Mouse (Mus musculus) forebrain, embryonic 15.5 days (tissue): Measurements from ENCODE around the gene Rad54l. TPM values are rescaled to one million over a fixed set of nuclear protein-coding genes. Genes with fewer than 3 reads are reported as not detected.
A peak's percentile ranks its signal among the peaks of the same experiment; 100 is the strongest.

Experiments
- ATAC-seq: fragments of 200-750 bp; cut with Nextera tagmentation; replicated peaks from 2 replicates; pipeline ENCODE4 v1.8.0; 2017; ENCODE audit warnings: mild to moderate bottlenecking, moderate TSS enrichment, moderate library complexity
- H3K27ac ChIP-seq: fragments of 300-500 bp; sonication (generic); replicated peaks from 2 replicates; pipeline ENCODE4 v1.5.1; 2015; ENCODE audit warnings: mild to moderate bottlenecking, inconsistent platforms
- H3K27me3 ChIP-seq: fragments of 300-500 bp; sonication (generic); 2 replicates; pipeline ENCODE4 v1.6.1; 2015; ENCODE audit warnings: inconsistent platforms
- H3K36me3 ChIP-seq: fragments of 300-500 bp; sonication (generic); 2 replicates; pipeline ENCODE4 v1.6.1; 2015; ENCODE audit warnings: mild to moderate bottlenecking, inconsistent platforms
- H3K4me1 ChIP-seq: fragments of 300-500 bp; sonication (generic); 2 replicates; pipeline ENCODE4 v1.6.1; 2015; ENCODE audit warnings: inconsistent platforms
- H3K4me2 ChIP-seq: fragments of 300-500 bp; sonication (generic); replicated peaks from 2 replicates; pipeline ENCODE4 v1.6.1; 2015; ENCODE audit warnings: mild to moderate bottlenecking, inconsistent platforms
- H3K4me3 ChIP-seq: fragments of 300-500 bp; sonication (generic); 2 replicates; pipeline ENCODE4 v1.5.1; 2015; ENCODE audit warnings: mild to moderate bottlenecking, inconsistent platforms
- H3K9ac ChIP-seq: fragments of 300-500 bp; sonication (generic); replicated peaks from 2 replicates; pipeline ENCODE4 v1.6.1; 2015; ENCODE audit warnings: mild to moderate bottlenecking, inconsistent platforms
- H3K9me3 ChIP-seq: fragments of 300-500 bp; sonication (generic); 2 replicates; pipeline ENCODE4 v1.6.1; 2016; ENCODE audit warnings: inconsistent platforms
- WGBS: fragments of 180-500 bp; shearing (Covaris S2); methylation state at CpG from one replicate; pipeline ENCODE4 v1.1.7; 2015; ENCODE audit warnings: mixed read lengths; 5-methylcytosine and 5-hydroxymethylcytosine counted together
- polyA plus RNA-seq: library from polyadenylated mRNA; unstranded; fragments of >200 nt; fragmentation: Nextera tagmentation; extraction: Ambion mirVana; gene quantifications from 2 replicates; pipeline ENCODE4 v1.2.1, GENCODE M21; 2015

Rad54l gene
- polyA plus RNA-seq, 1 experiment from 2014 or later = 21.2 TPM

DNA sequence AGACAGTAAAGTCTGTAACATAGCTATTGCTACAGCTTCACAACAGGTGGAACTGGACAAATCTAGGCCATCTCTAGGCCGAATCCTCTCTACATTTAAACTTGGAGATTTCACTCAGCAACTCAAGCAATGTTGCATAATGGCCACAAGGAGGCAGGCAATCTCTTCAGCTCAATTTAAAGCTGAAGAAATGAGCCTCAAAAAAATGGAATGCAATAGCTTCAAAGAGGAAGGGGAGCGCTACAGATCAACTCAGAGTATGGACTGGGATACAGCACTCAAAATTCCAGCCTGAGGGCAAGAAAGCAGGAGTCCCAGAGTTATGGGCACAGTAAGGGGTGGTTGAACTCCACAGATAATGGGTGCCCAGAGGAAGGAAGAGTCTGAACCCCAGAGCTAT is 11.5 kb upstream of the Rad54l start:
- WGBS = 32% methylated on average over 2 of the region's 2 CpGs
- Histone ChIP-seq H3K4me3 (no peak overlapping the region), H3K36me3 (no peaks in the 10 kb centered on the region), H3K4me1 (no peaks in the 10 kb centered on the region), H3K4me2 (no peak overlapping the region), H3K9ac (no peak overlapping the region), H3K9me3 (no peaks in the 10 kb centered on the region), H3K27me3 (no peaks in the 10 kb centered on the region), H3K27ac (no peak overlapping the region)
- ATAC-seq = 0 out of 2 replicates have a peak, but pooled peaks have one; percentile 41

DNA sequence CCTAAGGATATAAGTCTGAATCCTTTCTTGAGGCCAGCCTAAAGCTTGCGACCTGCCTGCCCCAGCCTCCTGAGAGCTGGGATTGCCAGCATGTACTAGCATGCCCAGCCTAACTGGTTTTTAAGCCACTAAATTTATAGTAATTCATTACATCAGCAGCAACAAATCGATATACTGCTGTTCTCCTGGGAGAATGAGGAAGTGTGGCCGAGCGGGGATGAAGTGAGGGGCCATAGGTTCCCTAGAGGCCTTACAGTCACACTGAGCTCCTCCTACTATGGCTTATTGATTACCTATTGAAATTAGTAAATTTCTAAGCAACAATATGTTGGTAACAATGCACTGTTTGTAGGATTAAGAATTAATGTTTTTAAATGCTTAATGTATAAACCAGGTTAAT is 9.6 kb upstream of the Rad54l start:
- H3K4me1 ChIP-seq = no peaks in the 10 kb centered on the region
- H3K9me3 ChIP-seq = no peaks in the 10 kb centered on the region
- no peaks in the 10 kb centered on the region for H3K27me3 ChIP-seq
- no peaks in the 10 kb centered on the region for H3K36me3 ChIP-seq
- H3K27ac ChIP-seq = no peak overlapping the region
- ATAC-seq = no peak
- WGBS = 93% methylated on average over 4 of the region's 4 CpGs
- H3K4me3 ChIP-seq = no peak overlapping the region
- H3K9ac ChIP-seq = no peak overlapping the region
- no peak overlapping the region for H3K4me2 ChIP-seq

DNA sequence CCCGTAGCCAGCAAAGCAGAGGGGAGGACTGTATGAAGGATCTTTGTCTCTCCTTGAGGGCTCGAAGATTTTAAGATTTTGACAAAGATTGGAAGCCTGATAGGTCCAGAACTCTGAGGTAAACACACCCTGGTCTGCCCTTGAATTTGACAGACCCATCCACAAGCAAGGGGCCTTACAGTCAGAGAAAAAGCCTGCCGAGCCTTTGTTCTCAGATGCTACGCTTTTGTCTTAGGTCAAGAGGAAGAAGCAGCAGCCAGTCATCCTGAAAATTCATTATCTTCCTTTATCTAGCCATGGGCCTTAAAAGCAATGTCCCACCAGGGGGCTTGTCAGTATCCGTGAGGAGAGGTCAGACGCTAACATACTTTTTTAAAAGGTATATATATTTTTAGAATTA is 4.5 kb upstream of the Rad54l start:
- no peak overlapping the region for H3K4me2 ChIP-seq
- no peak overlapping the region for H3K4me3 ChIP-seq
- H3K27ac ChIP-seq = no peak overlapping the region
- H3K9me3 ChIP-seq = no peaks in the 10 kb centered on the region
- no peak for ATAC-seq
- WGBS = 75% methylated on average over 6 of the region's 6 CpGs
- peaks cover 17% of the 10 kb centered on the region for H3K4me1 ChIP-seq
- H3K9ac ChIP-seq = no peak overlapping the region
- H3K36me3 ChIP-seq = no peaks in the 10 kb centered on the region
- H3K27me3 ChIP-seq = no peaks in the 10 kb centered on the region

DNA sequence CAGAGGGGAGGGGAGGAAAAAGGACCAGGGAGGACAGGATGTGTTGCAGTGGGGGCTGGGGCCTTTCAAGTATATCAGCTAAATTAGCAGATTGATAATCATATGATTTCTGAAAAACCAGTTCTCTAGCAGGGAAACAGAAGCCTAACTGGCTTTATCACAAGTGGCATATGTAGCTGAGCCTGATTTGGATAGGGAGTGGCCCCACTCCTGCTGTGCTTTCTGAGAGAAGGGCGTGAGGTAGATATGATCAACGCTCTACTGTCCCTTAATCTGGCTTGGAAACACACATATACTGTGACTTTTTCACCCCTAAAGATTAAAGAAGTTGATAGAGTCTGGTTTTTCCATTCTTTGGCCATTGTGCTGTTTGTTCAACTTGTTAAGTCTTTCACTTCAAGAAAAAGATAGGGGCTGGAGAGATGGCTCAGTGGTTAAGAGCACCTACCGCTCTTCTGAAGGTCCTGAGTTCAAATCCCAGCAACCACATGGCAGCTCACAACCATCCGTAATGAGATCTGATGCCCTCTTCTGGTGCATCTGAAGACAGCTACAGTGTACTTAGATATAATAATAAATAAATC is 2.4 kb upstream of the Rad54l start:
- Histone ChIP-seq H3K4me3 (no peak overlapping the region), H3K4me2 (no peak overlapping the region), H3K27ac (no peak overlapping the region), H3K4me1 (peaks cover 24% of the 10 kb centered on the region), H3K36me3 (no peaks in the 10 kb centered on the region), H3K27me3 (no peaks in the 10 kb centered on the region), H3K9ac (no peak overlapping the region), H3K9me3 (no peaks in the 10 kb centered on the region)
- WGBS = 95% methylated on average over 4 of the region's 4 CpGs
- ATAC-seq = no peak

DNA sequence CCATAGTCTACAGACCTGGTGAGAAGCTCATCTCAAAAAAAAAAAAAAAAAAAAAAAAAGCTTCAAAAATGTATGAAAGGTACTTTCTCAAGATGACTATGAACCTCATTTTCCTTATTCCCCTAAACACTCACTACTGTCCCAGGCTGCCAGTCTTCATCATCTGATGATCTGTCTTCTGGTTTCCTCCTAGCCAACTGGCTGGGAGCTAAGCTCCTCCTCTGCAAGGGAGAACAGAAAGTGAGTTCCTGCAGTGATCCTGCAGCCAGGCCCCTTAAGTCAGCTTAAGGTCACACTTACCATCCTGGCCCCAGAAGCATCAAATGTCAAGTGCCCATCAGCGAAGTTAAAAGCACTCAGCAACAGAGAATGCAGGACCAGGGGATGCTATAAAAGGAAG is 728 bp downstream of the Rad54l start:
- no peak for ATAC-seq
- Histone ChIP-seq H3K4me3 (peak overlapping the region; percentile 71), H3K9me3 (no peaks in the 10 kb centered on the region), H3K36me3 (0 out of 2 replicates have a peak, but pooled peaks cover 3% of the 10 kb centered on the region), H3K27me3 (no peaks in the 10 kb centered on the region), H3K9ac (peak overlapping the region; percentile 60), H3K27ac (no peak overlapping the region), H3K4me2 (peak overlapping the region; percentile 59), H3K4me1 (peaks cover 24% of the 10 kb centered on the region)
- WGBS = 3% methylated on average over 1 of the region's 1 CpGs

- H3K4me3 ChIP-seq = no peak overlapping the region
- H3K36me3 ChIP-seq = 0 out of 2 replicates have a peak, but pooled peaks cover 5% of the 10 kb centered on the region
- no peak overlapping the region for H3K9ac ChIP-seq
- no peaks in the 10 kb centered on the region for H3K27me3 ChIP-seq
- 38% methylated on average over 2 of the region's 2 CpGs for WGBS
- no peak overlapping the region for H3K27ac ChIP-seq
- ATAC-seq = no peak
- H3K9me3 ChIP-seq = no peaks in the 10 kb centered on the region
- H3K4me2 ChIP-seq = no peak overlapping the region
- no peaks in the 10 kb centered on the region for H3K4me1 ChIP-seq
Observed at GRCm38 (mm10) chr4:116111486-116111885, 12.0 kb downstream of the Rad54l start.

DNA sequence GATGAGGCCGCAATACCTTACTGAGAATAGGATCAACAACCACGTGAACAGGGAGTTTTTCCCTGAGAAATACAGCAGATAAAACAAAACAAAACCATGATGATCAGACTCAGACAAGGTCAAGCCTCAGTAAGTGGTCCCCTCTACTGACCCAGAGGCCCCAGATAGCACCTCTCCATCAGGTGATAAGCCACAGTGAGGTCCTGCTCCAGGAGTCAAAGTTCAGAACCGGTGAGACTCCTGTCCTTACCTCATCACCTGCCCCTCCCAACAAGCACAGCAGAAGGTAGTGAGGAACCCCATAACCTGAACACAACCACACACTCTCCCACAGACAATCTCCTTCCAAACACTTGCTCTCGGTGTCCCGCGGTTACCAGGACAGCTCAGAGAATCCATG is 12.8 kb downstream of the Rad54l start:
- no peaks in the 10 kb centered on the region for H3K27me3 ChIP-seq
- no peak overlapping the region for H3K4me3 ChIP-seq
- H3K36me3 ChIP-seq = 0 out of 2 replicates have a peak, but pooled peaks cover 5% of the 10 kb centered on the region
- no peak for ATAC-seq
- H3K4me2 ChIP-seq = no peak overlapping the region
- no peaks in the 10 kb centered on the region for H3K9me3 ChIP-seq
- WGBS = 97% methylated on average over 6 of the region's 6 CpGs
- no peak overlapping the region for H3K9ac ChIP-seq
- H3K4me1 ChIP-seq = no peaks in the 10 kb centered on the region
- H3K27ac ChIP-seq = no peak overlapping the region

DNA sequence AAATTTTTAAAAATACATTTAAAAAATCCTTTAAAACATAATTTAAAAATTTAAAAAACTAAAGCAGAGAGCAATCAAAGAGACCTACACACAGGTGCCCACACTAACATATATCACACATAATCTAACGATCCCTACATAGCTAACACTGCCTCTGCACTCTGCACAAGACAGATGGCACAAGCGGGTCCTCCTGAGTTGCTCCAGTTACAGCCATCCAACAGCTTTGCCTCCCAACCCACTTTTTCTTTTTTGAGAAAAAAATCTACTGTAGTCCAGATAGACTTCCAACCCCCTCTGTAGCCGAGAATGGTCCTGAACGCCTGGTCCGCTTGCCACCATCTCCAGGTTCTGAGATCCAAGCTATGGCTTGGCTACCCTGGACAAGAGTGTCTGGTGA is 18.2 kb downstream of the Rad54l start:
- no peak overlapping the region for H3K4me2 ChIP-seq
- no peaks in the 10 kb centered on the region for H3K27me3 ChIP-seq
- no peak overlapping the region for H3K9ac ChIP-seq
- no peaks in the 10 kb centered on the region for H3K4me1 ChIP-seq
- ATAC-seq = no peak
- no peak overlapping the region for H3K4me3 ChIP-seq
- no peak overlapping the region for H3K27ac ChIP-seq
- WGBS = 98% methylated on average over 5 of the region's 5 CpGs
- peaks cover 15% of the 10 kb centered on the region for H3K36me3 ChIP-seq
- H3K9me3 ChIP-seq = no peaks in the 10 kb centered on the region

GRCm38 (mm10) chr4:116100959-116101358 is 22.5 kb downstream of the Rad54l start:
- Histone ChIP-seq H3K4me1 (no peaks in the 10 kb centered on the region), H3K9ac (no peak overlapping the region), H3K27me3 (no peaks in the 10 kb centered on the region), H3K36me3 (peaks cover 54% of the 10 kb centered on the region), H3K4me2 (no peak overlapping the region), H3K9me3 (no peaks in the 10 kb centered on the region), H3K4me3 (no peak overlapping the region), H3K27ac (no peak overlapping the region)
- no peak for ATAC-seq
- 93% methylated on average over 7 of the region's 7 CpGs for WGBS

DNA sequence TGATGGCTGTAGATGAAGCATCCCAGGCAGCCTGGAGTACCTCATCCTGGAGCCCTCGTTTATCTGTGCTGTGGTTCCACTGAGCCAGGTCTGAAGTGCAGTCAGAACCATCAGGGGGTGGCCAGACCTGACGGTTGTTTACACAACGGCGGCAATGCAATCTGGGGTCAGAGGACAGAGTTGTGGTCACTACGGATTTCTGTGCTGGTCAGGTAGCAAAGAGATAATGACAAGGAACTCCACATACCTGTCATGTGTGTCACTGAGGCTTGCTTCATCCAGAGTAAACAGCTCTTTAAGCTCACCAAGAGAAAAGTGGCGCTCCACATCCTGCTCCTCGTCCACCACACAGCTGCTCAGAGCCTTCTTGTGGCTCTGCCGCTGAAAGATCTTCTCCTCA is 26.3 kb downstream of the Rad54l start:
- Histone ChIP-seq H3K9ac (no peak overlapping the region), H3K4me2 (no peak overlapping the region), H3K27me3 (no peaks in the 10 kb centered on the region), H3K27ac (no peak overlapping the region), H3K9me3 (no peaks in the 10 kb centered on the region), H3K36me3 (peaks cover 90% of the 10 kb centered on the region), H3K4me1 (no peaks in the 10 kb centered on the region), H3K4me3 (no peak overlapping the region)
- 93% methylated on average over 8 of the region's 8 CpGs for WGBS
- ATAC-seq = no peak

DNA sequence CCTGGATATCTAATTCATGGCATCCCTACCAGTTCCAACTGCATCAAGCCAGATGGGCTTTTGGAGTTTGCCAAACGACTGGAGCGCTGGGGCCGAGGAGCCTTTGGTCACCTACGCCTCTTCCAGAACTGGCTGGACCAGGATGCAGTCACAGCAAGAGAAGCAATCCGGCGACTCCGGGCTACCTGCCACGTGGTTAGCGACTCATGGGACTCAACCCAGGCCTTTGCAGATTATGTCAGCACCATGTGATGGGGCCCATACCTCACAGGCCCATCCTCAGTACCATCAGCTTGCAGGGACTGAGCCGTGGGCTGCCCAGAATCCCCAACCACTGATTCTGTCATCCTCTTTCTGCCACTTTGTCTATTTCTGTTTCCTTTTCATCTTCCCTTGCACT is 27.2 kb downstream of the Rad54l start:
- no peak overlapping the region for H3K4me3 ChIP-seq
- H3K4me1 ChIP-seq = no peaks in the 10 kb centered on the region
- H3K27me3 ChIP-seq = no peaks in the 10 kb centered on the region
- no peaks in the 10 kb centered on the region for H3K9me3 ChIP-seq
- H3K9ac ChIP-seq = no peak overlapping the region
- H3K36me3 ChIP-seq = peaks cover 96% of the 10 kb centered on the region
- ATAC-seq = no peak
- WGBS = 93% methylated on average over 10 of the region's 10 CpGs
- H3K27ac ChIP-seq = no peak overlapping the region
- H3K4me2 ChIP-seq = no peak overlapping the region

GRCm38 (mm10) chr4:116088510-116089249 is 34.8 kb downstream of the Rad54l start:
- Histone ChIP-seq H3K27me3 (no peaks in the 10 kb centered on the region), H3K9me3 (no peaks in the 10 kb centered on the region), H3K27ac (no peak overlapping the region), H3K4me1 (no peaks in the 10 kb centered on the region), H3K9ac (no peak overlapping the region), H3K4me2 (no peak overlapping the region), H3K4me3 (no peak overlapping the region), H3K36me3 (peaks cover 85% of the 10 kb centered on the region)
- WGBS = 88% methylated on average over 23 of the region's 23 CpGs
- ATAC-seq = no peak
